Mouse (Mus musculus) limb, embryonic 15.5 days (tissue): ENCODE measurements at regions not wholly inside any gene's neighbourhood (a gene's known extent, or its start where the extent isn't known, plus 50 kb on each side); places are given as distances from the start of the nearest gene placed in this dataset.

Source experiments
- ATAC-seq: fragments of 200-750 bp; cut with Nextera tagmentation; 2 replicates; pipeline ENCODE4 v1.8.0; 2017; ENCODE audit warnings: low read depth, moderate TSS enrichment; ENCODE audit not compliant: insufficient number of reproducible peaks, low FRiP score, low TSS enrichment
- H3K27ac ChIP-seq: fragments of 300-500 bp; sonication (generic); 2 replicates; pipeline ENCODE4 v1.5.1; 2015; ENCODE audit warnings: moderate library complexity, mild to moderate bottlenecking, inconsistent platforms
- H3K27me3 ChIP-seq: fragments of 300-500 bp; sonication (generic); 2 replicates; pipeline ENCODE4 v1.6.1; 2015; ENCODE audit warnings: inconsistent platforms
- H3K36me3 ChIP-seq: fragments of 300-500 bp; sonication (generic); 2 replicates; pipeline ENCODE4 v1.6.1; 2015; ENCODE audit warnings: inconsistent platforms
- H3K4me1 ChIP-seq: fragments of 300-500 bp; sonication (generic); 2 replicates; pipeline ENCODE4 v1.6.1; 2015; ENCODE audit warnings: inconsistent platforms
- H3K4me2 ChIP-seq: fragments of 300-500 bp; sonication (generic); 2 replicates; pipeline ENCODE4 v1.6.1; 2015; ENCODE audit warnings: mild to moderate bottlenecking, inconsistent platforms
- H3K4me3 ChIP-seq: fragments of 300-500 bp; sonication (generic); 2 replicates; pipeline ENCODE4 v1.5.1; 2015; ENCODE audit warnings: mild to moderate bottlenecking, inconsistent platforms
- H3K9ac ChIP-seq: fragments of 300-500 bp; sonication (generic); 2 replicates; pipeline ENCODE4 v1.6.1; 2015; ENCODE audit warnings: inconsistent platforms
- H3K9me3 ChIP-seq: fragments of 300-500 bp; sonication (generic); 2 replicates; pipeline ENCODE4 v1.6.1; 2016; ENCODE audit warnings: inconsistent platforms
- WGBS: fragments of 180-500 bp; shearing (Covaris S2); methylation state at CpG from one replicate; pipeline ENCODE4 v1.1.7; 2015; 5-methylcytosine and 5-hydroxymethylcytosine counted together

DNA sequence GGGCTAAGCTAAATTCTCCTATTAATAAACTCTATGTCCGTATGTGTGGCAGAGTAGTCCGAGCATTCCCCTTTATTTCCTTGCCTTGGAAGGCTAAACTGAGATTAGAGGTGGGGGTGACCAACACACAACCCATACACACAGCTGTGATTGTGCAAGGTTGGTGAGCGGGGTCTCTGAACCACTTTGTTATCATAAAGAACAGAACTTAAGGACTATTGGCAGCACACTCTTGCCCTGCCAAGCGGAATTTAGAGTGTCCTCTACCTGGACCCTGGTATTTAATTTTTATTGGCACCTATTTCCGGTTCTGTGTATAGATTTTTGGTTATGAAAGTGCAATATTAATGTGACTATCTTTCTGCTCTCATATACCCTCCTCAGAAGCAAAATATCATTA, 109.7 kb upstream of the Six2 start:
- 54% methylated on average over 5 of the region's 5 CpGs for WGBS
- no peak overlapping the region for H3K4me3 ChIP-seq
- no peaks in the 10 kb centered on the region for H3K9me3 ChIP-seq
- peaks cover 21% of the 10 kb centered on the region for H3K4me1 ChIP-seq
- H3K27ac ChIP-seq = no peak overlapping the region
- H3K36me3 ChIP-seq = no peaks in the 10 kb centered on the region
- ATAC-seq = no peak
- no peak overlapping the region for H3K4me2 ChIP-seq
- H3K27me3 ChIP-seq = peaks cover 17% of the 10 kb centered on the region; the same call in 1 of the 2 replicates
- H3K9ac ChIP-seq = no peak overlapping the region

DNA sequence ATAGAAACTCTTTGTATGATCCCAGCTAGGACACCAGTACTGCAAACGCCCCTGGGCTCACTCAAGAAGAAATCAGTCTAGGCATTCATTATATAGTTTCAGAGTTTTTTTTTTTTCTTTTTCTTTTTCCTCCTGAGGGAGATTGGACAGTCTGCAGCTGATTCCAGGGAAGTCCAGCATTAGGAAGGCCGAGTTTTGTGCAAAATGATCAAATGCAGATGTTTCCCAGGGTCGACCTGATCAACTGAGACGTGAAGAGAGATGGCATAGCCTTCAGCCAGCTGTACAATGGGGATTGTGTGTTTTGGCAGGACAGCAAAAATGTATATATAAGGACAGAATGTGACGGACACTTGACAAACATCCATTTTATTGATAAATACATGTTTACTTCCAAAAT, 107.7 kb upstream of the Six2 start:
- Histone ChIP-seq H3K36me3 (no peaks in the 10 kb centered on the region), H3K27ac (no peak overlapping the region), H3K4me1 (peaks cover 18% of the 10 kb centered on the region), H3K4me3 (no peak overlapping the region), H3K27me3 (peaks cover 26% of the 10 kb centered on the region; the same call in 1 of the 2 replicates), H3K9me3 (no peaks in the 10 kb centered on the region), H3K9ac (no peak overlapping the region), H3K4me2 (no peak overlapping the region)
- WGBS = 42% methylated on average over 5 of the region's 5 CpGs
- ATAC-seq = no peak

DNA sequence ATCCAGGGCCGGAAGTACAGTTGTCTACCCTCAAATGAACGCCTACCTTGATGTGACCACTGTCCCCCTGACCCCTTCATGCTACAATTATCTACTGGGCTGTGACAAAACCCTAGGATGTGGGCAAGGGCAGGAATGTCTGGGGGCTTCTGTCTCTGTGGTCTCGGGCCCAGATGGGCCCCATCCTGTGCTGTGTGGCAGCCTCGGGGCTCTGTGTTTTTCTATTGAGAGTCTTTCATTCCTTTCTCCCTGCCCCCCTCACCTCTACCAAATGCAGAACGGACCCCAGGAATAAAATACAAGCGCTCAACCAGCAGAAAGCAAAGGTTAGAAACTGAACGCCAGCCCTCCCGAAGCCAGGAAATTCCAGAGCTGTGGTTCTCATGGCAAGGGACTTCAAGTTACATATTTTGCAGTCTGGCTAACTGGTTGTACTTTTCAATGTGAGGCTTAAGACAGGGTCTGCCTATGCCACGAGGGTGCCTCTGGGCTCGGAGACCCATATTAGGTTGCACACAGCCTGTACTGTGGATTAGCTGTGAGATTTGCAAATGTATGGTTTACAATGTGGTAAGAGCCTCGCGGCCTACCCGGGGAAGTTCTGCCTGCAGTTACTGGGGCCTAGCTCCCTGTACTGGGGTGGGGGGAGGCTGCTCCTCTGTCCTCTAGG, 97.7 kb upstream of the Six2 start:
- Histone ChIP-seq H3K4me2 (no peak overlapping the region), H3K9me3 (no peaks in the 10 kb centered on the region), H3K27me3 (no peaks in the 10 kb centered on the region), H3K9ac (no peak overlapping the region), H3K27ac (peak overlapping the region; percentile 78), H3K4me1 (peaks cover 15% of the 10 kb centered on the region), H3K4me3 (no peak overlapping the region), H3K36me3 (no peaks in the 10 kb centered on the region)
- peak; percentile 70; the same call in 1 of the 2 replicates for ATAC-seq
- WGBS = 22% methylated on average over 13 of the region's 13 CpGs

GRCm38 (mm10) chr17:85780477-85780876, 92.4 kb upstream of the Six2 start:
- ATAC-seq = no peak
- no peak overlapping the region for H3K4me3 ChIP-seq
- WGBS = 90% methylated on average over 10 of the region's 10 CpGs
- peaks cover 8% of the 10 kb centered on the region; the same call in 1 of the 2 replicates for H3K27me3 ChIP-seq
- H3K4me1 ChIP-seq = peaks cover 3% of the 10 kb centered on the region
- H3K9ac ChIP-seq = no peak overlapping the region
- H3K4me2 ChIP-seq = no peak overlapping the region
- no peaks in the 10 kb centered on the region for H3K36me3 ChIP-seq
- H3K9me3 ChIP-seq = no peaks in the 10 kb centered on the region
- H3K27ac ChIP-seq = no peak overlapping the region

DNA sequence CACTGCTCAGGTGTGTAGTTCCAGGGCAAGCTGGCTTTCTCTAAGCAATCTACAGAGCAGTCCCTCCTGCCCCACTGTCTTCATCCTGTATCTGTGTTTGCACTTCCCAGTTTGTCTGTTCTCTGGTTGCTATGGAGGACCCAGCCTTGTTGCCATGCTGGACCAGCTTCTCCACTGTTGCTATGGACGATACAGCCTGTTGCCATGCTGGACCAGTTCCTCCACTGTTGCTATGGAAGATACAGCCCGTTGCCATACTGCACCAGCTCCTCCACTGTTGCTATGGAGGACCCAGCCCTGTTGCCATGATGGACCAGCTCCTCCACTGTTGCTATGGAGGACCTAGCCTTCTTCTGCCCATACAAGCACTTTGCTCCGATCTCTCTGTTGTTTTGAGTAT, 88.8 kb upstream of the Six2 start:
- ATAC-seq = no peak
- Histone ChIP-seq H3K9ac (no peak overlapping the region), H3K9me3 (no peaks in the 10 kb centered on the region), H3K27me3 (peaks cover 11% of the 10 kb centered on the region; the same call in 1 of the 2 replicates), H3K36me3 (no peaks in the 10 kb centered on the region), H3K4me2 (no peak overlapping the region), H3K4me1 (no peaks in the 10 kb centered on the region), H3K27ac (no peak overlapping the region), H3K4me3 (no peak overlapping the region)
- WGBS = 77% methylated on average over 3 of the region's 3 CpGs

DNA sequence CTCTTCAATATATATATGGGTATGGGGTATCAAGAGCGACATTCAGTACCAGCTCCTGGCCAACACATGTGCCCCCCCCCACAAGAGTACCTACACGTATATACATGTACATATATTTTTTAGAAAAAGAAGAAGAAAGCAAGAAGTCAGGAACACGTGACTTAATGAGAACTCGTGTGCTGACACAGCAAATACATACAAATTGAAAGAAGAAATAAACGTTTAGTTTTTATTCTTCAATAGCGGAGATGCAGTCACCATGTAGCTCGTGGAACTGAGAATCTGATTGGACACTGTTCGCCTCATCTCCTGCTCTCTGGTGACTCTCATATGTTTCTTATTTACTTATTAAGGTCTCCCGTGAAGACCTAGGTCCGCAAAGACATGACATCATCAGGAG, 80.3 kb upstream of the Six2 start:
- no peak for ATAC-seq
- no peak overlapping the region for H3K4me2 ChIP-seq
- no peaks in the 10 kb centered on the region for H3K4me1 ChIP-seq
- H3K27me3 ChIP-seq = no peaks in the 10 kb centered on the region
- H3K9ac ChIP-seq = no peak overlapping the region
- no peaks in the 10 kb centered on the region for H3K9me3 ChIP-seq
- no peaks in the 10 kb centered on the region for H3K36me3 ChIP-seq
- no peak overlapping the region for H3K4me3 ChIP-seq
- WGBS = 69% methylated on average over 10 of the region's 10 CpGs
- no peak overlapping the region for H3K27ac ChIP-seq

DNA sequence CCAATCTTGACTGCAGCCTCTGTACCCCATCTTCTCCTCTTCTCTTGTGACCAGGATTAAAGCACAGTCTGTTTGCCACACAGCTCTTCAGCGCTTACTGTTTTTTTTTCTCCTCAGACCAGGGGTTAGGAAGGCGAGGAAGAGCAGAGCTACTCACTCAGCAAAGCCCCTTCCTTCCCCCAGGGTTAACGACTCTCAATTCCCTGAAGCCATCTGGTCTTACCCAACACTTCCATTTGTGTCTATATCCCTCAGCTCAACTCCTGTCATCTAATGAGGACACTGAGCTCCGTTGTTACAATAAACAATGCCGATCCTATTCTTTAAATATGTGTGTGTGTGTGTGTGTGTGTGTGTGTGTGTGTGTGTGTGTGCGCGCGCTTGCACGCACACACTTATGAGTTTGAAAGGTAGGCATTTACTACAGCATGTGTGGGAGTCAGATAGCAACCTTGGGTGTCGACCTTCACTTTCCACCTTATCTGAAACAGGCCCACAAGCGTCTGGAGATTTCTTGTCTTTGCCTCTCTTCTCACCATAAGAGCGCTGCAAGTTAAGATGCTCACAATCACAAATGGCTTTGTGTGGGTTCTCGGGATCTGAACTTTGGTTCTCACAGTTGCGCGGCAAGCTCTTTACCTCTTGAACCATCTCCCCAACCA, 79.3 kb upstream of the Six2 start:
- no peak overlapping the region for H3K4me3 ChIP-seq
- WGBS = 75% methylated on average over 15 of the region's 15 CpGs
- H3K36me3 ChIP-seq = no peaks in the 10 kb centered on the region
- H3K9me3 ChIP-seq = no peaks in the 10 kb centered on the region
- no peak overlapping the region for H3K27ac ChIP-seq
- no peak for ATAC-seq
- no peak overlapping the region for H3K4me2 ChIP-seq
- H3K9ac ChIP-seq = no peak overlapping the region
- no peaks in the 10 kb centered on the region for H3K4me1 ChIP-seq
- H3K27me3 ChIP-seq = no peaks in the 10 kb centered on the region

- H3K27me3 ChIP-seq = no peaks in the 10 kb centered on the region
Observed at GRCm38 (mm10) chr17:85766556-85766955, 78.5 kb upstream of the Six2 start.

DNA sequence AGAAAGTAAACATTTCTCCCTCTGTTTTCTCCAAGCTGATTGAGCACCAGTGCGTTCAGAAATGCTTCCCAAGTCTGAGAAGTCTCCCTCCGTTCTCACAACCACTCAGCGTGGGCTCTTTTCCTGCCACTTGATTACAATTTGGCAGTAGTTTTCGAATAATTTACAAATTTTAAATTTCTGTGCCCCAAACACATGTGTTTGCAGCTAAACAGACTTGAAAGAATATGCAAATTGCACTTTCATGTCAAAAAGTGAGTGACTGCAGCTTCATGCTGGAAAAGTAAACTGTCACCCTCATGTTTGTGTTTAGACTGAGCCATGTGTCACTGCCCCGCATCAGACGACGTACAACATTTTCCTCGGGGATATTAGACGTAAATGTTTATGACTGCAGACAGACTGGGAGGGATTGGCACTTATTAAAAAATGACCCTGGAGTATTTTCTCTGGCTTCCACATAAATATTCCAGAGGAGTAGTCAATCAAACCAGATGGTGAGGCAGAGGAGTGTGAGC, 70.6 kb upstream of the Six2 start:
- Histone ChIP-seq H3K4me1 (0 out of 2 replicates have a peak, but pooled peaks cover 2% of the 10 kb centered on the region), H3K4me3 (no peak overlapping the region), H3K27me3 (no peaks in the 10 kb centered on the region), H3K36me3 (no peaks in the 10 kb centered on the region), H3K4me2 (no peak overlapping the region), H3K9ac (no peak overlapping the region), H3K9me3 (no peaks in the 10 kb centered on the region), H3K27ac (no peak overlapping the region)
- no peak for ATAC-seq
- 25% methylated on average over 9 of the region's 9 CpGs for WGBS

More at GRCm38 (mm10) chr17:85766556-85766955, 78.5 kb upstream of the Six2 start:
- no peak overlapping the region for H3K4me2 ChIP-seq
- H3K4me1 ChIP-seq = no peaks in the 10 kb centered on the region
- no peak for ATAC-seq
- WGBS = 17% methylated on average over 5 of the region's 5 CpGs
- no peaks in the 10 kb centered on the region for H3K9me3 ChIP-seq
- no peak overlapping the region for H3K9ac ChIP-seq
- H3K27ac ChIP-seq = no peak overlapping the region
- H3K36me3 ChIP-seq = no peaks in the 10 kb centered on the region
- H3K4me3 ChIP-seq = no peak overlapping the region

- Histone ChIP-seq H3K4me2 (no peak overlapping the region), H3K27me3 (no peaks in the 10 kb centered on the region), H3K36me3 (no peaks in the 10 kb centered on the region), H3K4me1 (0 out of 2 replicates have a peak, but pooled peaks cover 2% of the 10 kb centered on the region), H3K4me3 (no peak overlapping the region), H3K9me3 (no peaks in the 10 kb centered on the region), H3K9ac (no peak overlapping the region), H3K27ac (no peak overlapping the region)
- 95% methylated on average over 1 of the region's 1 CpGs for WGBS
- no peak for ATAC-seq
Observed at GRCm38 (mm10) chr17:85757647-85758046, 69.6 kb upstream of the Six2 start.

- H3K36me3 ChIP-seq = no peaks in the 10 kb centered on the region
- no peak overlapping the region for H3K4me3 ChIP-seq
- WGBS = 58% methylated on average over 2 of the region's 2 CpGs
- 0 out of 2 replicates have a peak, but pooled peaks cover 8% of the 10 kb centered on the region for H3K27me3 ChIP-seq
- no peaks in the 10 kb centered on the region for H3K9me3 ChIP-seq
- no peak overlapping the region for H3K27ac ChIP-seq
- ATAC-seq = no peak
- 0 out of 2 replicates have a peak, but pooled peaks cover 2% of the 10 kb centered on the region for H3K4me1 ChIP-seq
- H3K4me2 ChIP-seq = no peak overlapping the region
- no peak overlapping the region for H3K9ac ChIP-seq
Observed at GRCm38 (mm10) chr17:85755557-85755956, 67.5 kb upstream of the Six2 start.

DNA sequence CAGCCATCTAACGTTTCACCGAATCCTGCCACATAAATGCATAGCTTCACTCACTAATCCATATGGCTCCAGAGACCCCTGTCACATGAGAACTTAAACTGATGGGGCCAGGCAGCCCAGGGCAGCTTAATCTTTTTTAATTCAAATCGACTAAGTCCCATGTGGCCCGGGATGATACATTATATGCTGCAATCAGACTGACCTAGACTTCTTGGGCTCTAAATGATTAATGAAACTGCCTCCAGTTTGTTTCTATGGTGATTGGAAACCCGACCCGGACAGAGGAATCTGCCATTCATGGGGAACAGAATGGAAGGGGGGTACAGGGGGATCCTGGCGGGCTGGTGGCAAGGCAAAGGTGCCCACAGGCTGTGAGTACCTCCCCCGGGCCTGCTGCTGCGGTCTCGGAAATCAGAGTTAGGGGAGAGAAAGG, 60.6 kb upstream of the Six2 start:
- no peak for ATAC-seq
- Histone ChIP-seq H3K9me3 (no peaks in the 10 kb centered on the region), H3K27ac (no peak overlapping the region), H3K4me1 (peaks cover 11% of the 10 kb centered on the region; the same call in 1 of the 2 replicates), H3K27me3 (peaks cover 16% of the 10 kb centered on the region; the same call in 1 of the 2 replicates), H3K4me2 (no peak overlapping the region), H3K36me3 (no peaks in the 10 kb centered on the region), H3K9ac (no peak overlapping the region), H3K4me3 (no peak overlapping the region)
- 14% methylated on average over 10 of the region's 10 CpGs for WGBS
